Mouse (Mus musculus) intestine, embryonic 15.5 days (tissue): ENCODE results near the gene Taf15. TPM values are rescaled to one million over a fixed set of nuclear protein-coding genes. Genes with fewer than 3 reads are reported as not detected.

ENCODE experiments used
- ATAC-seq: fragments of 200-750 bp; cut with Nextera tagmentation; 2 replicates; pipeline ENCODE4 v1.8.0; 2017; ENCODE audit warnings: moderate TSS enrichment, moderate library complexity
- H3K27ac ChIP-seq: fragments of 300-500 bp; sonication (generic); 2 replicates; pipeline ENCODE4 v1.5.1; 2015; ENCODE audit warnings: mild to moderate bottlenecking, inconsistent platforms
- H3K27me3 ChIP-seq: fragments of 300-500 bp; sonication (generic); replicated peaks from 2 replicates; pipeline ENCODE4 v1.6.1; 2015; ENCODE audit warnings: inconsistent platforms
- H3K36me3 ChIP-seq: fragments of 300-500 bp; sonication (generic); 2 replicates; pipeline ENCODE4 v1.6.1; 2015; ENCODE audit warnings: inconsistent platforms
- H3K4me1 ChIP-seq: fragments of 300-500 bp; sonication (generic); replicated peaks from 2 replicates; pipeline ENCODE4 v1.6.1; 2015; ENCODE audit warnings: inconsistent platforms
- H3K4me2 ChIP-seq: fragments of 300-500 bp; sonication (generic); replicated peaks from 2 replicates; pipeline ENCODE4 v1.6.1; 2015; ENCODE audit warnings: mild to moderate bottlenecking, inconsistent platforms
- H3K4me3 ChIP-seq: fragments of 300-500 bp; sonication (generic); replicated peaks from 2 replicates; pipeline ENCODE4 v1.5.1; 2015; ENCODE audit warnings: inconsistent platforms
- H3K9ac ChIP-seq: fragments of 300-500 bp; sonication (generic); 2 replicates; pipeline ENCODE4 v1.6.1; 2015; ENCODE audit warnings: inconsistent platforms
- H3K9me3 ChIP-seq: fragments of 300-500 bp; sonication (generic); 2 replicates; pipeline ENCODE4 v1.6.1; 2016; ENCODE audit warnings: inconsistent platforms
- WGBS: fragments of 180-500 bp; shearing (Covaris S2); methylation state at CpG from one replicate; pipeline ENCODE4 v1.1.7; 2015; 5-methylcytosine and 5-hydroxymethylcytosine counted together
- polyA plus RNA-seq: library from polyadenylated mRNA; unstranded; fragments of >200 nt; fragmentation: Nextera tagmentation; extraction: Ambion mirVana; gene quantifications from 2 replicates; pipeline ENCODE4 v1.2.1, GENCODE M21; 2015

Taf15 gene
- polyA plus RNA-seq, 1 experiment from 2014 or later, result 13.9 TPM

GRCm38 (mm10) chr11:83445001-83445400 lies 27.9 kb upstream of the Taf15 start:
- no peak for ATAC-seq
- peak overlapping the region; percentile 27 for H3K4me3 ChIP-seq
- H3K9me3 ChIP-seq, result no peaks in the 10 kb centered on the region
- H3K9ac ChIP-seq, result peak overlapping the region; percentile 20; the same call in 1 of the 2 replicates
- H3K36me3 ChIP-seq, result no peaks in the 10 kb centered on the region
- H3K27me3 ChIP-seq, result peaks cover 36% of the 10 kb centered on the region
- WGBS, result 28% methylated on average over 19 of the region's 19 CpGs
- H3K4me1 ChIP-seq, result peaks cover 39% of the 10 kb centered on the region
- H3K4me2 ChIP-seq, result peak overlapping the region; percentile 58
- no peak overlapping the region for H3K27ac ChIP-seq

DNA sequence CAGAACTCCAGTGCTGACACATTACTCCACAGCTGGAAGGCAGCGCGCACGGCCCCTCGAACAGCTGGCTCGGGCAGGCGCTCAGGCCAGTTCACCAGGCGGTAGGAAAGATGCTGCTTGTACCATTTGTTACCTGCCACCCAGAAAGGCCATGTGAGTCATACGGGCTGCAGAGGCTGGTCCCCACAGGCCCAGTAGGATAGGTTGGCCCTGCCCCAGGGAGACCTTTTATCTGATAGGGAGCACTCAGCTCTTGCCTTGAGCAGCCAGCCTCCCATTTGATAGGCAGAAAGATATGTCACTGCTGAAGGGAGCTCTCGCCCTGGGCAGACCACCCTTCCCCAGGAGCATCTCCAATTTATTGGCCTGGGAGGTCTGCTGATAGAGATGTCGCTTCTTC lies 25.3 kb upstream of the Taf15 start:
- Histone ChIP-seq H3K4me2 (no peak overlapping the region), H3K36me3 (no peaks in the 10 kb centered on the region), H3K27me3 (peaks cover 20% of the 10 kb centered on the region), H3K27ac (no peak overlapping the region), H3K4me1 (peaks cover 31% of the 10 kb centered on the region), H3K9ac (no peak overlapping the region), H3K9me3 (no peaks in the 10 kb centered on the region), H3K4me3 (no peak overlapping the region)
- no peak for ATAC-seq
- WGBS, result 74% methylated on average over 10 of the region's 10 CpGs

- H3K4me3 ChIP-seq, result no peak overlapping the region
- no peak overlapping the region for H3K4me2 ChIP-seq
- H3K27me3 ChIP-seq, result peaks cover 15% of the 10 kb centered on the region
- no peak overlapping the region for H3K9ac ChIP-seq
- no peaks in the 10 kb centered on the region for H3K36me3 ChIP-seq
- H3K27ac ChIP-seq, result no peak overlapping the region
- H3K4me1 ChIP-seq, result peaks cover 29% of the 10 kb centered on the region
- ATAC-seq, result no peak
- WGBS, result 47% methylated on average over 16 of the region's 16 CpGs
- no peaks in the 10 kb centered on the region for H3K9me3 ChIP-seq
These were observed 24.6 kb upstream of the Taf15 start for GRCm38 (mm10) chr11:83448021-83448926.

DNA sequence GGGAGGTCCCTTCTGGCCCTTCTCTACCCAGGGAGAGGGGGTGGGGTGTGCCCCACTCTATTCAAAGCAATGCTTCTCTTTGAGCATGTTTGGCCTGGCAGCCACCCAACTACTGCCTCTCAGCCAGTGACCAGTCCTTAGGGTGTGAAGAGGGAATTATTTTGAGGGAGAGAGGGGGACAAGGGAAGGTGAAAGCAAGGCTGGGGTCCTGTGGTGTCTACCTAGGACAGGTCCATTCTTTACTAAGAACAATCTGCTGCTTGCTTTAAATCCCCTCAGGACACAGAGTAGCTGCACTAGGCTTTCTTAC lies 24.0 kb upstream of the Taf15 start:
- H3K27ac ChIP-seq, result no peak overlapping the region
- H3K4me1 ChIP-seq, result peaks cover 25% of the 10 kb centered on the region
- H3K9ac ChIP-seq, result no peak overlapping the region
- no peaks in the 10 kb centered on the region for H3K36me3 ChIP-seq
- no peaks in the 10 kb centered on the region for H3K9me3 ChIP-seq
- H3K4me2 ChIP-seq, result no peak overlapping the region
- H3K4me3 ChIP-seq, result no peak overlapping the region
- peaks cover 12% of the 10 kb centered on the region for H3K27me3 ChIP-seq
- no peak for ATAC-seq

- no peak for ATAC-seq
- 38% methylated on average over 4 of the region's 4 CpGs for WGBS
- no peaks in the 10 kb centered on the region for H3K9me3 ChIP-seq
- no peak overlapping the region for H3K27ac ChIP-seq
- H3K9ac ChIP-seq, result no peak overlapping the region
- H3K27me3 ChIP-seq, result peaks cover 12% of the 10 kb centered on the region
- no peak overlapping the region for H3K4me2 ChIP-seq
- H3K4me1 ChIP-seq, result peaks cover 23% of the 10 kb centered on the region
- no peaks in the 10 kb centered on the region for H3K36me3 ChIP-seq
- no peak overlapping the region for H3K4me3 ChIP-seq
These were observed 23.6 kb upstream of the Taf15 start for GRCm38 (mm10) chr11:83449298-83449697.

DNA sequence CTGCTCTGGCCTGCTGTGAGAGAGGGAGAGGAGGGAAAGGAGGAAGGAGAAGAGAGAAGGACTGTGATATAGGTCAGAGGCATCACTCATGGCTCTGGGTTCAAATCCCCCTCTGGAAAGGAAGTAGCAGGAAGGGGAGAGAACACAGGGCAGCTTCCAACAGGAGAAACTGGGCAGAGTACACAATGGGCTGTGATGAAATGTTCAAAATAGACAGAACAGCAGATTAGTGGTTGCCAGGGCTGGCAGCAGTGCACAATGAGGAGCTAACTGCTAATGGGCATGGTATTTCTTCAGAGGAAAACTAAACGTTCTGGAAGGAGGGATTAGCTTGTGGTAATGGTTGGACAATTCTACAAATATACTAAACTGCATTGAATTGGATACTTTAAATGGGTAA lies 22.3 kb upstream of the Taf15 start:
- ATAC-seq, result no peak
- no peaks in the 10 kb centered on the region; the same call in 1 of the 2 replicates for H3K27me3 ChIP-seq
- no peak overlapping the region for H3K4me2 ChIP-seq
- H3K9me3 ChIP-seq, result no peaks in the 10 kb centered on the region
- no peaks in the 10 kb centered on the region for H3K36me3 ChIP-seq
- no peak overlapping the region for H3K27ac ChIP-seq
- peaks cover 28% of the 10 kb centered on the region for H3K4me1 ChIP-seq
- no peak overlapping the region for H3K4me3 ChIP-seq
- H3K9ac ChIP-seq, result no peak overlapping the region
- 26% methylated on average over 1 of the region's 1 CpGs for WGBS

DNA sequence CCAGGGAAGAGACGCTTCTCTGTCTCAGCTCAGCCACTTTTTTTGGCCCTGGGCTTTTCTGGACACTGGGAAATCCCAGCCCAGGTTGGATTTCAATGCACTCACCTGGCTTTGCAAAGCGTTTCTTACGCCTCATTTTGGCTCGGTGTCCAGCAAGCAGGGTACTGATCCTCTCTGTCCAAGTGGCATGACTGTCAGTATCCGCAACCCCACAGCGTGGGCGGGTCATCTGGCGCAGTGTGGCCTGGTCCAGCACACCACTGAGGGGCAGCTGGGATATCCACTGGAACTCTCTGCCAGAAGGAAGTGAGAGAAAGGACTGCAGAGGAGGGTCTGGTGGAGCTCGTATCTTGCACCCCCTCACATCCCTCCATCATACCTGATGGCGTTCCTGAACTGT lies 21.6 kb upstream of the Taf15 start:
- WGBS, result 87% methylated on average over 10 of the region's 10 CpGs

DNA sequence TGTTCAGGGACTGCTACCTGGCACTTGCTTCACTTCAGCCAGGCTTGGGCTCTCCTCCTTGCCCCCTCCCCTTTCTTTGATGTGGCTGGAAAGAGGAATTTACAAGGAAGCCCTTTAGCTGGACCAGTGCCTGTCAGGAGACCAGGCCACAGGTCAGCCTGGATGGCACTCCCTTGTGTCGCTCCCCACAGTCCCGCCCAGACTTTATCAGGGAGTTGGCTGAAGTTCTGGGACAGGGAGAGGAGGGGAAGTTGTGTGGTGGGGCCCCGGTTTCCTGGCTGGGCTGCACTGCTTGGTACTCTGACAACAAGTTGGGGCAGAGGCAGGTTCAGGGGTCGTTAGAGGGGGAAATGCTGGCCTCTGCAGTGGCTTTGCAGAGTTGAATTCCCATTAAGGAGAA lies 18.3 kb upstream of the Taf15 start:
- WGBS, result 7% methylated on average over 4 of the region's 4 CpGs
- H3K27ac ChIP-seq, result peak overlapping the region; percentile 58; the same call in 1 of the 2 replicates
- H3K27me3 ChIP-seq, result no peaks in the 10 kb centered on the region
- no peak overlapping the region for H3K4me3 ChIP-seq
- peak overlapping the region; percentile 31; the same call in 1 of the 2 replicates for H3K4me2 ChIP-seq
- H3K4me1 ChIP-seq, result peaks cover 26% of the 10 kb centered on the region
- ATAC-seq, result peak; percentile 86
- no peak overlapping the region for H3K9ac ChIP-seq
- H3K36me3 ChIP-seq, result no peaks in the 10 kb centered on the region
- no peaks in the 10 kb centered on the region for H3K9me3 ChIP-seq

More for the DNA sequence above, 21.6 kb upstream of the Taf15 start:
- Histone ChIP-seq H3K4me2 (no peak overlapping the region), H3K4me3 (no peak overlapping the region), H3K27ac (no peak overlapping the region), H3K9me3 (no peaks in the 10 kb centered on the region), H3K4me1 (peaks cover 29% of the 10 kb centered on the region), H3K36me3 (no peaks in the 10 kb centered on the region), H3K27me3 (no peaks in the 10 kb centered on the region), H3K9ac (no peak overlapping the region)
- ATAC-seq, result no peak

DNA sequence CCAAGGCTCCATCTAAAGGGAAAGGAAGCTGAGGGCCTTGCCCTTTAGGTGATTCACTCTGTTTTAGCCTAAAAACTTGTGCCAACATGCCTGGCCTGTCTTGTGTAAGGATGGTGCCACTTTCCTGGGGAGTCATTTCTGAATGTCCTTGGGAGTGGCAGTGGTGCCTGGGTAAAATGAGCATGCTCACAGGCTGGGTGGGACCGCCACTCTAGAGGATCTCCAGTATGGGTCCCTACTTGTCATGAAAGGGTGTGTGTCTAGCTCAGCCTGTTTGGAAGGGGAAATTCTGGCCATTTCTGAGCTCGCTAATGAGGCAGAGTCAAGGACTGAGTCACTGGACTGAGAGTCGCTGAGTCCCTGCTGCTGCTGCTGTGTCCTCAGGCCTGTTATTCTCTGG lies 17.3 kb upstream of the Taf15 start:
- WGBS, result 55% methylated on average over 3 of the region's 3 CpGs
- no peaks in the 10 kb centered on the region for H3K27me3 ChIP-seq
- no peak overlapping the region for H3K9ac ChIP-seq
- H3K36me3 ChIP-seq, result no peaks in the 10 kb centered on the region
- H3K4me1 ChIP-seq, result peaks cover 26% of the 10 kb centered on the region
- no peak overlapping the region for H3K4me2 ChIP-seq
- H3K9me3 ChIP-seq, result no peaks in the 10 kb centered on the region
- ATAC-seq, result no peak
- 0 out of 2 replicates have a peak overlapping the region, but pooled peaks have one; percentile 58 for H3K27ac ChIP-seq
- no peak overlapping the region for H3K4me3 ChIP-seq

DNA sequence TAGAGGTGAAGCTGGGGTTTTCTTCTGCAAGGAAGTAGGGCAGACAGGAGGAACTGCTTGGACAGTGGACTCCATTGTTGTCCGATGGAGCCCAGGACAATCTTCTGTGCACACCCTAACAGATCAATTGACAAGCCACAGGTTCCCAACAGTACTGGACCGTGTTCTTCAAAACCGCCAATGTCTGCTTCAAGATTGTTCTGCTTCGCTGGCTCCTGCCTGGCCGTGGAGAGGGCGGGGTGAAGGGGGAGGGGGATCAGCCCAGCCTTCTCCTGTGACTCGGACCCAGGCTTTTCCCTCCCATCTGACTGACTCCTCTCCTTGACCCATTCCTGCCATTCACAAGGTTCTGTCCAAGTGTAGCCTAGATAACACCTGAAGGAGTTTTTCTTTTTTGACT lies 15.6 kb upstream of the Taf15 start:
- no peak for ATAC-seq
- H3K4me3 ChIP-seq, result no peak overlapping the region
- no peaks in the 10 kb centered on the region for H3K9me3 ChIP-seq
- H3K27ac ChIP-seq, result no peak overlapping the region
- H3K4me2 ChIP-seq, result no peak overlapping the region
- no peaks in the 10 kb centered on the region for H3K36me3 ChIP-seq
- no peak overlapping the region for H3K9ac ChIP-seq
- peaks cover 26% of the 10 kb centered on the region for H3K4me1 ChIP-seq
- 52% methylated on average over 7 of the region's 7 CpGs for WGBS
- H3K27me3 ChIP-seq, result no peaks in the 10 kb centered on the region

- Histone ChIP-seq H3K27ac (0 out of 2 replicates have a peak overlapping the region, but pooled peaks have one; percentile 33), H3K9me3 (no peaks in the 10 kb centered on the region), H3K9ac (no peak overlapping the region), H3K36me3 (no peaks in the 10 kb centered on the region), H3K4me2 (no peak overlapping the region), H3K27me3 (peaks cover 5% of the 10 kb centered on the region; the same call in 1 of the 2 replicates), H3K4me3 (no peak overlapping the region), H3K4me1 (peaks cover 24% of the 10 kb centered on the region)
- peak; percentile 4; the same call in 1 of the 2 replicates for ATAC-seq
- 39% methylated on average over 9 of the region's 9 CpGs for WGBS
These were observed 14.8 kb upstream of the Taf15 start for GRCm38 (mm10) chr11:83457912-83458601.

GRCm38 (mm10) chr11:83461462-83462027 lies 11.3 kb upstream of the Taf15 start:
- ATAC-seq, result no peak
- Histone ChIP-seq H3K4me1 (peaks cover 12% of the 10 kb centered on the region), H3K4me3 (no peak overlapping the region), H3K27ac (no peak overlapping the region), H3K9ac (no peak overlapping the region), H3K9me3 (no peaks in the 10 kb centered on the region), H3K27me3 (peaks cover 10% of the 10 kb centered on the region), H3K36me3 (no peaks in the 10 kb centered on the region), H3K4me2 (0 out of 2 replicates have a peak overlapping the region, but pooled peaks have one; percentile 98)
- 73% methylated on average over 10 of the region's 10 CpGs for WGBS
